Mouse (Mus musculus) intestine, embryonic 14.5 days (tissue): ENCODE measurements around the gene Tor4a. TPM values are rescaled to one million over a fixed set of nuclear protein-coding genes. Genes with fewer than 3 reads are reported as not detected.

ENCODE experiments used
- ATAC-seq: fragments of 200-750 bp; cut with Nextera tagmentation; replicated peaks from 2 replicates; pipeline ENCODE4 v1.8.0; 2017; ENCODE audit warnings: low read depth, moderate number of reproducible peaks, moderate TSS enrichment, moderate library complexity; ENCODE audit not compliant: low FRiP score, low TSS enrichment
- DNase-seq: peaks from one replicate; pipeline ENCODE4 v3.0.0-alpha.2; 2018; ENCODE audit warnings: low spot score
- H3K27ac ChIP-seq: fragments of 300-500 bp; sonication (generic); 2 replicates; pipeline ENCODE4 v1.5.1; 2014; ENCODE audit warnings: low read depth, mild to moderate bottlenecking, control low read depth
- H3K27me3 ChIP-seq: fragments of 300-500 bp; sonication (generic); replicated peaks from 2 replicates; pipeline ENCODE4 v1.6.1; 2014; ENCODE audit warnings: low read length, control low read depth; ENCODE audit not compliant: control insufficient read depth, insufficient read depth
- H3K36me3 ChIP-seq: fragments of 300-500 bp; sonication (generic); 2 replicates; pipeline ENCODE4 v1.6.1; 2014; ENCODE audit warnings: low read length, control low read depth; ENCODE audit not compliant: control insufficient read depth, insufficient read depth
- H3K4me1 ChIP-seq: fragments of 300-500 bp; sonication (generic); replicated peaks from 2 replicates; pipeline ENCODE4 v1.6.1; 2014; ENCODE audit warnings: low read length, control low read depth, mixed read lengths; ENCODE audit not compliant: control insufficient read depth, insufficient read depth
- H3K4me2 ChIP-seq: fragments of 300-500 bp; sonication (generic); 2 replicates; pipeline ENCODE4 v1.6.1; 2014; ENCODE audit warnings: low read length
- H3K4me3 ChIP-seq: fragments of 300-500 bp; sonication (generic); 2 replicates; pipeline ENCODE4 v1.5.1; 2014; ENCODE audit warnings: low read depth, low read length, control low read depth, mixed read lengths
- H3K9ac ChIP-seq: fragments of 300-500 bp; sonication (generic); 2 replicates; pipeline ENCODE4 v1.6.1; 2014; ENCODE audit warnings: mild to moderate bottlenecking, low read length
- H3K9me3 ChIP-seq: fragments of 300-500 bp; sonication (generic); 2 replicates; pipeline ENCODE4 v1.6.1; 2016; ENCODE audit warnings: low read length, control low read depth; ENCODE audit not compliant: control insufficient read depth
- WGBS: fragments of 180-500 bp; shearing (Covaris S2); extraction: QIAGEN DNeasy Blood & Tissue Kit; methylation state at CpG from one replicate; pipeline ENCODE4 v1.1.7; 2014; 5-methylcytosine and 5-hydroxymethylcytosine counted together
- polyA plus RNA-seq: library from polyadenylated mRNA; unstranded; fragments of >200 nt; fragmentation: Nextera tagmentation; extraction: Ambion mirVana; gene quantifications from 2 replicates; pipeline ENCODE4 v1.2.1, GENCODE M21; 2014

The Tor4a gene
- polyA plus RNA-seq, 1 experiment from 2014 or later = 18.1 TPM

GRCm38 (mm10) chr2:25173821-25174220 lies 22.9 kb downstream of the Tor4a start:
- Histone ChIP-seq H3K9ac (no peak overlapping the region), H3K27me3 (peaks cover 23% of the 10 kb centered on the region), H3K4me3 (no peak overlapping the region), H3K27ac (no peak overlapping the region), H3K4me2 (no peak overlapping the region), H3K36me3 (no peaks in the 10 kb centered on the region), H3K9me3 (no peaks in the 10 kb centered on the region), H3K4me1 (peaks cover 18% of the 10 kb centered on the region; the same call in 1 of the 2 replicates)
- WGBS = 87% methylated on average over 4 of the region's 4 CpGs
- no peak for DNase-seq
- no peak for ATAC-seq

GRCm38 (mm10) chr2:25172629-25173028 lies 24.1 kb downstream of the Tor4a start:
- 52% methylated on average over 8 of the region's 8 CpGs for WGBS
- Histone ChIP-seq H3K4me2 (no peak overlapping the region), H3K27ac (no peak overlapping the region), H3K36me3 (no peaks in the 10 kb centered on the region), H3K9ac (no peak overlapping the region), H3K27me3 (0 out of 2 replicates have a peak, but pooled peaks cover 11% of the 10 kb centered on the region), H3K4me1 (peaks cover 20% of the 10 kb centered on the region), H3K9me3 (no peaks in the 10 kb centered on the region), H3K4me3 (no peak overlapping the region)
- no peak for DNase-seq
- no peak for ATAC-seq

- WGBS = 50% methylated on average over 1 of the region's 1 CpGs
- no peak overlapping the region for H3K27ac ChIP-seq
Measured at GRCm38 (mm10) chr2:25171769-25172153, 24.9 kb downstream of the Tor4a start.

DNA sequence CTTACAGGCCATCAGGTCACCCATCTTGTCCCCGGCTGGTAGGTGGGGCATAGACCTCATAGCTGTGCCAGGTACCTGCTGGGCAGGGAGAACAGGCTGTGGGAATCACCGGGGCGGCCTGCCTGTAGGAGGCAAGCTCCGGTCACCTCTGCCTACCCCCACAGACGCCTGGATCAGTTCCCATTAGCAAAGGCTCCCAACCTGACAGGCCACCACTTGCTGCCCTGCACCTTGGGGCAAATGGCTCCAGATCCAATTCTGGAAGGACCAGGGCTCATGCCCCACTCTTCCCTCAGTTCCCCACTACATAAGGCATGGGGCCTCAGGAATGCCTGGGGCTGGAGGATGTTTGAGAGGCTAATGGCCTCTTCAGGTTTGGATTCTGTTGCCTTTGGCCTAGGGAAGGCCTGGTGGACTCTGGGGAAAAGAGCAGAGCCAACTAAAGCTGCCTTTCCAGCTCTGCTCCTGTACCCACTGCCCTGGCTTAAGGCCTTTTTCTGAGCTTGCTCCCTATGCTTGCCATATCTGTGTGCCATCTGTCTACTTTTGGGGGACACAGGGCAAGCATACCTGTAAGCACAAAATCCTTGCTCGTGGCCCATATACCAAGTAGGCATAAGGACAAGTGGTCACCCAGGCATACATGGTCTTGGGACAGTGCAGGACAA lies 25.5 kb downstream of the Tor4a start:
- H3K4me2 ChIP-seq = no peak overlapping the region
- no peak overlapping the region for H3K4me3 ChIP-seq
- ATAC-seq = no peak
- no peak overlapping the region for H3K27ac ChIP-seq
- no peak for DNase-seq
- no peaks in the 10 kb centered on the region for H3K9me3 ChIP-seq
- 0 out of 2 replicates have a peak, but pooled peaks cover 5% of the 10 kb centered on the region for H3K27me3 ChIP-seq
- H3K4me1 ChIP-seq = peaks cover 14% of the 10 kb centered on the region
- H3K9ac ChIP-seq = no peak overlapping the region
- WGBS = 81% methylated on average over 6 of the region's 6 CpGs
- no peaks in the 10 kb centered on the region for H3K36me3 ChIP-seq

More at GRCm38 (mm10) chr2:25171769-25172153, 24.9 kb downstream of the Tor4a start:
- Histone ChIP-seq H3K4me3 (no peak overlapping the region), H3K9me3 (no peaks in the 10 kb centered on the region), H3K4me2 (no peak overlapping the region), H3K9ac (no peak overlapping the region), H3K4me1 (peaks cover 17% of the 10 kb centered on the region), H3K27me3 (0 out of 2 replicates have a peak, but pooled peaks cover 7% of the 10 kb centered on the region), H3K36me3 (no peaks in the 10 kb centered on the region)
- DNase-seq (no peak), ATAC-seq (no peak)

- Histone ChIP-seq H3K4me2 (no peak overlapping the region), H3K4me3 (no peak overlapping the region), H3K36me3 (no peaks in the 10 kb centered on the region), H3K27me3 (no peaks in the 10 kb centered on the region), H3K9me3 (no peaks in the 10 kb centered on the region), H3K27ac (no peak overlapping the region), H3K4me1 (peaks cover 12% of the 10 kb centered on the region), H3K9ac (no peak overlapping the region)
- 57% methylated on average over 10 of the region's 10 CpGs for WGBS
- ATAC-seq = no peak
- no peak for DNase-seq
Measured at GRCm38 (mm10) chr2:25170326-25171100, 26.2 kb downstream of the Tor4a start.

- H3K4me2 ChIP-seq = no peak overlapping the region
- DNase-seq (no peak), ATAC-seq (no peak)
- H3K36me3 ChIP-seq = no peaks in the 10 kb centered on the region
- peaks cover 12% of the 10 kb centered on the region for H3K4me1 ChIP-seq
- no peak overlapping the region for H3K27ac ChIP-seq
- H3K9ac ChIP-seq = no peak overlapping the region
- H3K4me3 ChIP-seq = no peak overlapping the region
- WGBS = 44% methylated on average over 5 of the region's 5 CpGs
- H3K27me3 ChIP-seq = no peaks in the 10 kb centered on the region
- H3K9me3 ChIP-seq = no peaks in the 10 kb centered on the region
Measured at GRCm38 (mm10) chr2:25169778-25170177, 26.9 kb downstream of the Tor4a start.

- H3K9ac ChIP-seq = peak overlapping the region; percentile 22; the same call in 1 of the 2 replicates
- peak; percentile 7 for ATAC-seq
Measured at GRCm38 (mm10) chr2:25168665-25168978, 28.1 kb downstream of the Tor4a start.

DNA sequence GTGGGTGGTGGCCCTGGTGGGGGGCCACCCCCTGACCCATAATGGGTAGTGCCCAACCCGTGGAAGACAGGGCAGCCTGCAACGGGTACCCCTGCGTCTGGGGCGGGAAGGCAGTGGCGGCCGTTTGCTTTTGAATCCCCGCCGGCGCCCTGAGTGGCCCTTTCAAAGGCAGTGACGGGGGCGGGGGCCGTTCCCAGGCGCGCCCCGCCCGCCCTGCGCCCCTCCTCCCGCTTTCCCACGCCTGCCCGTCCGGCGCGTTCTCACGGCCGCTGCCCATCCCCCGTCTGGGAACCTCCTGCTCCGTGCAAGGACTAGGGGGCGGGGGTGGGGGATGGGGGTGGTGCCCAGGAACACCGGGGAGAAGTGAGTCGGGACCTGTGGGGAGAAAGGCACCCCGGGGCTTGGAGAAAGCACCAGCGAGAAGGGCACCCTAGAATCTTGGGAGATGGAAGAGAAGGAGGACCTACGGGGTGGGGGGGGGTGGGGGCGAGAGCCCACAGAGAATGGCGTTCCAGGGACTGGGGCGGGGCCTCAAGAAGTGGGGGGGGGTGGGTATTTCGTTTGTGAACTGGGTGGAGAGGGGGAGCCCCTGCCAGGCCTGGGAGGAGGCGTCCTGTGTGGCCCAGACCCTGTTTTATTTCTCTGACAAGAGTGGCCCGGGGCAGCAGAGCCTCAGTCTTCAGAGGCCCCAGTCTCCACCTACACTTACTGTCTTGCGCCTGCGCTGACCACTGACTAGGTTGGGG lies 28.6 kb downstream of the Tor4a start:
- H3K4me3 ChIP-seq = peak overlapping the region; percentile 33
- peak overlapping the region; percentile 22 for H3K9ac ChIP-seq
- H3K27ac ChIP-seq = peak overlapping the region; percentile 40; the same call in 1 of the 2 replicates
- peak overlapping the region; percentile 57 for H3K4me2 ChIP-seq
- WGBS = under 1% methylated on average over 31 of the region's 41 CpGs
- peaks cover 18% of the 10 kb centered on the region for H3K4me1 ChIP-seq
- peak; percentile 73 for ATAC-seq
- H3K27me3 ChIP-seq = 0 out of 2 replicates have a peak, but pooled peaks cover 1% of the 10 kb centered on the region
- H3K36me3 ChIP-seq = no peaks in the 10 kb centered on the region
- H3K9me3 ChIP-seq = no peaks in the 10 kb centered on the region
- peak; percentile 80 for DNase-seq

More at GRCm38 (mm10) chr2:25168665-25168978, 28.1 kb downstream of the Tor4a start:
- Histone ChIP-seq H3K36me3 (no peaks in the 10 kb centered on the region), H3K4me1 (peaks cover 13% of the 10 kb centered on the region), H3K27me3 (no peaks in the 10 kb centered on the region), H3K9me3 (no peaks in the 10 kb centered on the region), H3K4me3 (peak overlapping the region; percentile 33), H3K27ac (0 out of 2 replicates have a peak overlapping the region, but pooled peaks have one; percentile 40), H3K4me2 (peak overlapping the region; percentile 57)
- DNase-seq = no peak
- 22% methylated on average over 2 of the region's 2 CpGs for WGBS
